Mouse (Mus musculus): ENCODE measurements around the gene Zc3h15.
"Not testable (repeated sequence)": the region's sequence is repeated elsewhere in the genome, so short reads cannot be mapped to it uniquely, and the experiment has no call there.

The Zc3h15 gene

DNA sequence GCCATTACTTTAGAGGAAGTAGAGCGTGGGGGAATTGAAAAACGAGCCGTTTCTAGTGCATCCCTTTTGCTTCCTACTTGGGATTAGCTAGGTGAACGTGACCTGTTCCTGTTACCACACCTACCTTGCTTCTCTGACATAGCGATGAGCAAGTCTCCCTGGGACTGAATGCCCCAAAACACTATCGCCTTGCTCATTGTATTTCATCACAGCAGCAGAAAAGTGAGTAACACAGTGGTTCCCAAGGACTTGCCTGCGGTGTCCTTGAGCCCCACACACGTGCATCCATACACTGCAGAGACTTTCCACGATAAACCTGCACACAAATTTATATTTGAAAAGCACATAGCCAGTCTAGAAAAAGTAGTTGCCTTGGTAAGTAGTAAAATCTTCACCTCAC is 30.7 kb downstream of the Zc3h15 start:
- no peak for DNase-seq

- DNase-seq: no peak
Measured at GRCm38 (mm10) chr2:83675681-83676080, 31.4 kb downstream of the Zc3h15 start.

DNA sequence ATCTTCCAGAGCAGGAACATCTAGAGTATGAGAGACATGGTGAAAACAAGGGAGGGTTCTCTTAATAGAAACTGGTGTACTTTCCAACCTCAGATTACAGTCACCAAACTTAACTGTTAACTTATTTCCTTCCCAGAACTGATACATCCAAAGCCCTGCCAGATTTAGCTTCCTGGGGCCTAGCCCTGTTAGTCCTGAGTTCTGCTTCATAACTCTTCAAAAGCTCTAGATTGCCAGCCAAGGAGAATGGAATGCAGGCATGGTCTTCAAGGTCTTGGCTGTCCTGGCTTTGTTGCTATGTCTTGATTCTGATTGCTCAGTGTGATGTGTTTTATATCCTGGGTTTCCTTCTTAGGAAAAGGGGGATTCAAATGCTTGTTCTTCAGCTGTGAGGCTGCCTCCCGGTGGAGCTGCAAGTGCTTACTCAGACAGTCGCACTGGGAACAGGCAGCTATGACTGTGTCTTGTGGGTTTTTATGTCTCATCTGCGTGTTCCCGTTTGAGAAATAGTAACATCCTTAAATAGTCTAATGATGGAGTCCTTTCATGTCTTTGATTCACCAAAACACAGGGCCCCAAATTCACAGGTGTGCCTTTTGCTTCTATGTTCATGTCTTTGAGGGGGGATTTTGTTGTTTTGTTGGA is 32.1 kb downstream of the Zc3h15 start:
- DNase-seq: no peak

DNA sequence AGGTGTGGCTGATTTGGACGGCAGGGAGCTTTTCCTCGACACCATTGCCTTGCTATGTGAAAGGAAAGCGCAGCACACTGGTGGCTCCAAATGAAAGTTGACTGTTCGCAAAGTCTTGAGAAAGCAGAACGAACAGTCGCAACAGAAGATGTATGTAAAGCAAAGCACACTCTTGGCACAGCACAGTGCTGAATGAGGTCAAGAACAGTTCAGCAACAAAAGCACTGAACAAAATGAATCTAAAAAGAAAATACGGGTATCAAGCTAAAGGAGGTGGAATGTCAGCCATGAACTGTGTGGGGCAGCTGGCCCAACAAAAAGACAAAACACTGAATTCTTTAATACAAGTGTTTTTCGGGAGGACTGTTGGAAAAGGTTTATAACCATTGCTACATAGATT is 37.1 kb downstream of the Zc3h15 start:
- DNase-seq: no peak

GRCm38 (mm10) chr2:83681785-83682184 is 37.5 kb downstream of the Zc3h15 start:
- DNase-seq: no peak

DNA sequence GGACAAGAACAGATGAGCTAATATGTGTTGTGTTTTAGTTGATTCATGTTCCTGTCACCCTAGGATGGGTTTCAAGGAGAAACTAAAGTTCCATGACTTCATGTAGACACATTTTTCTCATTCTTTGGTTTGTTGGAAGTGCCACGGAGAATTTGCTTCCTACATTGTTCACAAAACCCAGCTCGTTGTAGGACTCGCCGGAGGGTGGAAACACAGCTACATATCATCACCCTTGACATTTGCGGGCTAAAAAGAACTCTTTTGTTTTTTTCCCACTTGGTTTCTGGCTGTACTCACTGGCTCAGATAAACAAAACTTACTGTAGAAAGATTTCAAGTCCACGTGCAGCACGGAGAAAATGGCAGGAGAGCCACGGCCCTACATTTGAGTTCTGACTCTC is 38.0 kb downstream of the Zc3h15 start:
- DNase-seq: no peak

GRCm38 (mm10) chr2:83683731-83684519 is 39.7 kb downstream of the Zc3h15 start:
- DNase-seq: no peak

- no peak for DNase-seq
Measured at GRCm38 (mm10) chr2:83684691-83685090, 40.5 kb downstream of the Zc3h15 start.

GRCm38 (mm10) chr2:83690372-83690771 is 46.1 kb downstream of the Zc3h15 start:
- DNase-seq: no peak

GRCm38 (mm10) chr2:83692651-83693545 is 48.7 kb downstream of the Zc3h15 start:
- DNase-seq: no peak

DNA sequence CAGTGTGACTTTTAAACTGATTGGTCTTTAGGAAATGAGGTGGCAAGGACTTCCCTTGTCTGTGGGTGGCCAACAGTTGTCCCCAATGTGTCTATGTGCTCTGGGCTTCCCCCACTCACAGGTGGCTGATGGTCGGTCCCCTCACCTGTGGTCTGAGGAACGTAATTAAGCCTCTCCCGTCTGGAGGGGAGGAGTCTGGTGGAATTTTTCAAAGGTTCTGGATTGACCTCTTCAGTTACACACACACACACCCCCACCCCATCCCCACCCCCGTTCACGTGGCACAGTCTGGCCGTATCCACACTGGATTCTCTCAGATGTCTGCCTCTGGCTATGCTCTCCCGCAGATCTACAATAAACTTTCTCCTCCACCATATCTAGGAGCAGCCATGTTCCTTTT is 49.8 kb downstream of the Zc3h15 start:
- DNase-seq: no peak

GRCm38 (mm10) chr2:83695345-83696247 is 51.4 kb downstream of the Zc3h15 start:
- no peak for DNase-seq

- no peak for DNase-seq
Measured at GRCm38 (mm10) chr2:83698484-83698883, 54.2 kb downstream of the Zc3h15 start.

DNA sequence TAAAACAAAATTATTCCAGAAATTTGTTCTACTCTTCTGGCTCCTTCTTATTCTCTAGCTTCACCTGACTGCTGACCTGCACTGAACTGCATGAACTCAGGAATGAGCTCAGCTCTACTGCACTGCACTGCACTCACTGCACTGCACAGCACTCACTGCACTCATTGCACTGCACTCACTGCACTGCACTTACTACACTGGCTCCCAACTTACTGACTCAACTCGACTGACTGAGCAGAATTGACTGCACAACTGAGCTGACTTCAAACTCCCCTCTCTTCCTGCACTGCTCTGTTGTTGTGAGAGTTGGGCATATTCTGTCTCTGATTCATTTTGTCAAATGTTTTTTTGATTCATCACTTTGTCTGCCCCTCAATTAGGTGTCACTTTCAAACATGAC is 55.1 kb downstream of the Zc3h15 start:
- no peak for DNase-seq

DNA sequence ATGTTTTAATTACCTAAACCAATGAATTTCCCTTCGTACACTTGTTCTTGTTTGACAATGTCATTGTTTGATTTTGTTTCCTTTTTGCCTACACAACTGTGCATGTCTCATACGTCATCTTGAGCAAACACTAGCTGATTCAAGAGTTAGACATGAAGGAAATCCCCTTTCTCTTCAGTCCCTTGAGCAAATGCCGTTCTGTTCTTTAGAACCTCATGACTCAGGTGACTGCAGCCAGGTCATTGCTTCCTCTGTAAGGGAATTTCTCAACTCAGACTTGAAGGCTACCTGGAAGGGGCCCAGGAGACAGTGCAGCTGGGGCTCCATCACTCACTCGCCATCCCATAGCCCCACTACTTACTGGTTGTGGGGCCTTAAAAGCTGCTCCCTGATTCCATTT is 56.4 kb downstream of the Zc3h15 start:
- no peak for DNase-seq

DNA sequence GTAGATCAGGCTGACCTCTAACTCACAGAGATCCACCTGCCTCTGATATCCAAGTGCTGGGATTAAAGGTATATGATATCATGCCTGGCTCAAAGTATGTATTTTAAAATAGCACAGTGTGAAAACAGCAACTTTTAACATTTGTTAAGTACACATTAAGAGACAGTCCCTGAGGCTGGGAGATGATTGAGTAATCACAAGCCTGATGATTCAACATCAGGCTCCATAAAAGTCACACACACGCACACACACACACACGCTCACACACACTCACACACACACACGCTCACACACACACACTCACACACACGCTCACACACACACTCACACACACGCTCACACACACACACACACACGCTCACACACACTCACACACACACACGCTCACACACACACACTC is 58.2 kb downstream of the Zc3h15 start:
- DNase-seq: no peak

DNA sequence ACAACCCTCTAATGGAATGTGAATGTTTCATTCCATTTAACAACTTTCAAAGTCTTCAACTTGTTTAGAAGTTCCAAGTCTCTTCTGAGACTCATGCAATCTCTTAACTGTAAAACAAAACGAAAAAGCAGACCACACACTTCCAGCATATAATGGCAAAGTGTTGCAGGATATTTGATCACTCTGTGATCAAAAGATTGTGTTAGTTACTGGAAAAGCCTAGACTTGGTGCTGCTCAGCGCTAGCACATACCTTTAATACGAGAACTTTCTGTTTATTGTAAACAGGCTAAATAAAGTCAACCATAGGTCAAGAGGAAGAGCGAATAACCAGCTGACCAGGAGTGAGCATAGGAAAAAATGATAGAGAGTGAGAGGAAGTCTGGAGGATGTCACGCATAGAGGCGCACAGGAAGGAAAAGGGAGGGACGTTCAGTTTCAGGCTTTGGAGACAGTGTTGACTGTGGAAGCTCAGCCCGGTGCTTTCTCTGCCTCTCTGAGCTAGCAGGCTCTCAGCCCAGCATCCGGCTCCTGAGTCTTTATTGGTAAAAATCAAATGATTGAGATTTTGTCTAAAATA is 61.4 kb downstream of the Zc3h15 start:
- no peak for DNase-seq

DNA sequence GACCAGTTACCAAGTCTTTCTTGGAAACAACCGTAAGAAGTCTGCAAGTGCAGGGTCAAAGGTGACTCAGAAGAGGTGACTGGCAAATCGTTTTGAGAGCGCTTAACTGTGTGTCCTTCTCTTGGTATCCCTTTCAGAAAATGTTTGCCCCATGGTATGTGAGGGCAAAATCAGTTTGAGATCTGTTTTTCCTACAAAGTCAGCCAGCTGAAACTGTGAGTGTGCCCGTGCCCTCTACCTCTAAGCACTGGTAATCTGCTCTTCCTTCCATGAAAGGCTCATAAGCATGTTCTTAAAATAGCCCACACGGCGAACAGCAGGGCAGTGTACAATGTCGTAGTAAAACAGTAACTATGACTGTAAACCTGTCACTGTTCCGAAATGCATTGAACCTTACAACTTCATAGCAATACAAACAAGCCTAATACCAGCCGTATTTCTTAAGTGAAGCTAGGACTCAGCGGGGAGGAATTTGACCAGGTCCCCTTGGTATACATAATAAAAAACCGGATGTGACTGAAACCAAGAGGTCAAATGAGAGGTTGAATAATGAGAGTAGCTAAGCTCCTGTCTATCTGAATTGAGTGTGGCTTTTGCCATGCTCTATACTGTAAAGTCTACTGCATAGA is 65.8 kb downstream of the Zc3h15 start:
- DNase-seq: no peak

DNA sequence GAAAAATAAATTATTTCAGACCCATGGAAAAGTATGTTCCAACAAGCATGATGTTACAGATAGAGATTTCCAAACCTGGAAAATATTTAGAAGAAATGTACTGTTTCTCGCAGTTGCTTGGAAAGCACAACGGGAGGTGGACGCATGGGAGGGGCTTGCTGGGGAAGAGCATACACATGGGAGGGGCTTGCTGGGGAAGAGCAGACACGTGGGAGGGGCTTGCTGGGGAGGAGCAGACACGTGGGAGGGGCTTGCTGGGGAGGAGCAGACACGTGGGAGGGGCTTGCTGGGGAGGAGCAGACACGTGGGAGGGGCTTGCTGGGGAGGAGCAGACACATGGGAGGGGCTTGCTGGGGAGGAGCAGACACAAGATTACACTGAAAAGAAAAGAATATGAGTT is 69.0 kb downstream of the Zc3h15 start:
- not testable (repeated sequence) for DNase-seq

GRCm38 (mm10) chr2:83713946-83714345 is 69.7 kb downstream of the Zc3h15 start:
- no peak for DNase-seq
